23 mouse cellular contexts compared by ENCODE assay signal in the genomic region with DNA sequence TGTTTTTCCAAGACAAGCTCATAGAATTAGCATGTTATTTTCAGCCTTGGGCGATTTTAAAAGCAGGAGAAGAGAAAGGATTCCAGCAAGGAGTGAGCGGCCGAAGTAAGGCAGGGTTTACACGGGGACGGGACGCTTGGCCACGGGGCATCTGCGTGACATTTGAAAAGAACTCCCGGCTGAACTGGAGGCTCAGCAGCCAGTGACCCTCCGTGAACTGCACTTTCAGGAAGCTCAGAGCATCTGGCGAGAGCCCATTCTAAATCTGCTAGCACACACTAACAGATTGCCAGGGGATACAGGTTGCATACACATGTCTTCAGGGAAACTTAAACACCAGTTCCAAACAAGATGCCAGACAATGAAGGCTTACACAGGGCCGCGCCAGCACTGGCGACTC. TPM values are rescaled to one million over a fixed set of nuclear protein-coding genes. Genes with fewer than 3 reads are reported as not detected.
A peak's percentile ranks its signal among the peaks of the same experiment; 100 is the strongest.
DNase-seq lines count a peak whose midpoint lies in the region; ATAC-seq lines count a peak whose summit lies in the region.
"Had no signal": no experiment of that assay in that cellular context is flagged by ENCODE, and none has a peak within 500 bp of the region (broad histone marks: within the 10 kb centered on the region; RNA-seq: fewer than 3 reads in every experiment).

No protein-coding gene starts in this region.

- H3K9ac ChIP-seq in neural tube, embryonic 15.5 days (replicated peaks): no peak overlapping the region
- H3K9ac ChIP-seq: forebrain, embryonic 12.5 days; hindbrain, embryonic 15.5 days; kidney, embryonic 15.5 days; lung, embryonic 14.5 days had no signal

- H3K4me2 ChIP-seq in neural tube, embryonic 15.5 days: no peak overlapping the region
- H3K4me2 ChIP-seq: forebrain, embryonic 12.5 days; hindbrain, embryonic 15.5 days; kidney, embryonic 15.5 days; liver, embryonic 11.5 days; lung, embryonic 14.5 days had no signal

- no peaks in the 10 kb centered on the region for H3K9me3 ChIP-seq in neural tube, embryonic 15.5 days (replicated peaks)
- H3K9me3 ChIP-seq: forebrain, embryonic 12.5 days; hindbrain, embryonic 15.5 days; kidney, embryonic 15.5 days had no signal

- H3K36me3 ChIP-seq in neural tube, embryonic 15.5 days: no peaks in the 10 kb centered on the region
- H3K36me3 ChIP-seq: forebrain, embryonic 12.5 days; hindbrain, embryonic 15.5 days; kidney, embryonic 15.5 days had no signal

- WGBS in neural tube, embryonic 15.5 days: 68% methylated on average over 14 of the region's 14 CpGs

- 0 out of 2 replicates have a peak, but pooled peaks cover 4% of the 10 kb centered on the region for H3K4me1 ChIP-seq in neural tube, embryonic 15.5 days
- H3K4me1 ChIP-seq: hindbrain, embryonic 15.5 days had no signal

- intact Hi-C loops in gastrocnemius, postnatal 36 days (cut with DNase I): no loop called here

- H3K27me3 ChIP-seq in neural tube, embryonic 15.5 days (replicated peaks): no peaks in the 10 kb centered on the region
- H3K27me3 ChIP-seq: hindbrain, embryonic 15.5 days had no signal

- ATAC-seq in neural tube, embryonic 15.5 days (ENCODE audit: low FRiP score): no peak
- ATAC-seq in activated CD4-positive, CD25-positive, alpha-beta regulatory T cell, adult 4 months: no peak

- no peak overlapping the region for H3K27ac ChIP-seq in neural tube, embryonic 15.5 days (replicated peaks)
- H3K27ac ChIP-seq: forebrain, embryonic 12.5 days; hindbrain, embryonic 15.5 days; kidney, embryonic 15.5 days; left cerebral cortex, adult 2 months had no signal

- H3K4me3 ChIP-seq in neural tube, embryonic 15.5 days (replicated peaks): no peak overlapping the region
- H3K4me3 ChIP-seq: forebrain, embryonic 12.5 days; hindbrain, embryonic 15.5 days; kidney, embryonic 15.5 days; left cerebral cortex, adult 2 months had no signal

- DNase-seq in heart, adult 11 months: peak; percentile 72
- DNase-seq in heart, postnatal 4 days: no peak
- peak; percentile 21 for DNase-seq in neural tube, embryonic 10.5 days (ENCODE audit: extremely low spot score, low spot score)
- peak; percentile 9 to 19 for DNase-seq in gastrocnemius, postnatal 36 days
- DNase-seq in layer of hippocampus, postnatal 10 days (ENCODE audit: low spot score in 2 of 2): no peak
- DNase-seq in kidney, postnatal 4 days: no peak
- DNase-seq: adrenal gland, postnatal 36 days; cerebellum, adult 9-10 months; right cerebral cortex, postnatal 25 days; thymus, postnatal 4 days had no signal

RNA-seq across cellular contexts. Expression of a gene that starts 6.7 kb away (rescaled TPM):
- not detected for total RNA-seq in heart, postnatal 4 days (2021)
- polyA plus RNA-seq in neural tube, embryonic 15.5 days (2015; fragmentation: Nextera tagmentation; extraction: Ambion mirVana): not detected in 2 replicates
- total RNA-seq in gastrocnemius, postnatal 36 days (2021): not detected
- not detected for total RNA-seq in layer of hippocampus, postnatal 10 days (2021)
- not detected for polyA plus RNA-seq in activated CD4-positive, CD25-positive, alpha-beta regulatory T cell, adult 4 months (2017; shearing (Covaris generic))
- total RNA-seq: adrenal gland, postnatal 36 days; layer of hippocampus, adult 18-20 months; left cerebral cortex, adult 2 months; megakaryocyte-erythroid progenitor cell, adult 5-6 weeks had no signal
- polyA plus RNA-seq: forebrain, embryonic 12.5 days; gonadal fat pad, adult 2 months; heart, postnatal 0 days; hindbrain, embryonic 15.5 days; kidney, embryonic 15.5 days; liver, embryonic 11.5 days; lung, embryonic 14.5 days; neural tube, embryonic 11.5 days had no signal

RNA-seq across cellular contexts. Expression of a gene that starts 28.1 kb away (rescaled TPM):
- total RNA-seq in heart, postnatal 4 days (2021): not detected
- polyA plus RNA-seq in neural tube, embryonic 15.5 days (2015; fragmentation: Nextera tagmentation; extraction: Ambion mirVana): not detected in 2 replicates
- not detected for total RNA-seq in gastrocnemius, postnatal 36 days (2021)
- total RNA-seq in layer of hippocampus, postnatal 10 days (2021): not detected
- polyA plus RNA-seq in activated CD4-positive, CD25-positive, alpha-beta regulatory T cell, adult 4 months (2017; shearing (Covaris generic)): not detected
- total RNA-seq: adrenal gland, postnatal 36 days; layer of hippocampus, adult 18-20 months; left cerebral cortex, adult 2 months; megakaryocyte-erythroid progenitor cell, adult 5-6 weeks had no signal
- polyA plus RNA-seq: gonadal fat pad, adult 2 months; heart, postnatal 0 days; hindbrain, embryonic 15.5 days; kidney, embryonic 15.5 days; liver, embryonic 11.5 days; lung, embryonic 14.5 days; neural tube, embryonic 11.5 days had no signal

RNA-seq across cellular contexts. Expression of a gene that starts 43.6 kb away (rescaled TPM):
- not detected for total RNA-seq in heart, postnatal 4 days (2021)
- polyA plus RNA-seq in neural tube, embryonic 15.5 days (2015; fragmentation: Nextera tagmentation; extraction: Ambion mirVana): not detected in 2 replicates
- total RNA-seq in gastrocnemius, postnatal 36 days (2021): not detected
- total RNA-seq in layer of hippocampus, postnatal 10 days (2021): not detected
- polyA plus RNA-seq in activated CD4-positive, CD25-positive, alpha-beta regulatory T cell, adult 4 months (2017; shearing (Covaris generic)): not detected
- total RNA-seq: adrenal gland, postnatal 36 days; layer of hippocampus, adult 18-20 months; left cerebral cortex, adult 2 months; megakaryocyte-erythroid progenitor cell, adult 5-6 weeks had no signal
- polyA plus RNA-seq: gonadal fat pad, adult 2 months; heart, postnatal 0 days; hindbrain, embryonic 15.5 days; kidney, embryonic 15.5 days; liver, embryonic 11.5 days; lung, embryonic 14.5 days; neural tube, embryonic 11.5 days had no signal

RNA-seq across cellular contexts. Expression of a gene that starts 45.4 kb away (rescaled TPM):
- not detected for total RNA-seq in heart, postnatal 4 days (2021)
- not detected in 2 replicates for polyA plus RNA-seq in neural tube, embryonic 15.5 days (2015; fragmentation: Nextera tagmentation; extraction: Ambion mirVana)
- not detected for total RNA-seq in gastrocnemius, postnatal 36 days (2021)
- not detected for total RNA-seq in layer of hippocampus, postnatal 10 days (2021)
- polyA plus RNA-seq in activated CD4-positive, CD25-positive, alpha-beta regulatory T cell, adult 4 months (2017; shearing (Covaris generic)): under 1 TPM in 1 of 2 experiments, not detected in 1; 0.07 TPM
- total RNA-seq: adrenal gland, postnatal 36 days; layer of hippocampus, adult 18-20 months; left cerebral cortex, adult 2 months; megakaryocyte-erythroid progenitor cell, adult 5-6 weeks had no signal
- polyA plus RNA-seq: forebrain, embryonic 12.5 days; gonadal fat pad, adult 2 months; heart, postnatal 0 days; hindbrain, embryonic 15.5 days; kidney, embryonic 15.5 days; liver, embryonic 11.5 days; lung, embryonic 14.5 days; neural tube, embryonic 11.5 days had no signal

RNA-seq across cellular contexts. Expression of a gene that starts 58.2 kb away (rescaled TPM):
- total RNA-seq in heart, postnatal 4 days (2021): not detected
- polyA plus RNA-seq in neural tube, embryonic 15.5 days (2015; fragmentation: Nextera tagmentation; extraction: Ambion mirVana): not detected in 2 replicates
- total RNA-seq in gastrocnemius, postnatal 36 days (2021): not detected
- total RNA-seq in layer of hippocampus, postnatal 10 days (2021): not detected
- polyA plus RNA-seq in activated CD4-positive, CD25-positive, alpha-beta regulatory T cell, adult 4 months (2017; shearing (Covaris generic)): not detected
- total RNA-seq: adrenal gland, postnatal 36 days; layer of hippocampus, adult 18-20 months; left cerebral cortex, adult 2 months; megakaryocyte-erythroid progenitor cell, adult 5-6 weeks had no signal
- polyA plus RNA-seq: forebrain, embryonic 12.5 days; hindbrain, embryonic 15.5 days; kidney, embryonic 15.5 days; liver, embryonic 11.5 days; neural tube, embryonic 11.5 days had no signal

Comparison
In these comparisons a context has a peak if more than half of its experiments do, and no peak if none do; other contexts are left out.
1. DNase-seq: peak in heart, adult 11 months (single experiment), neural tube, embryonic 10.5 days (single experiment) and gastrocnemius, postnatal 36 days (2 of 2); none in heart, postnatal 4 days (single experiment), layer of hippocampus, postnatal 10 days (0 of 2) and kidney, postnatal 4 days (0 of 2).